Mouse (Mus musculus) heart, embryonic 14.5 days (tissue): ENCODE measurements at regions not wholly inside any gene's neighbourhood (a gene's known extent, or its start where the extent isn't known, plus 50 kb on each side); places are given as distances from the start of the nearest gene placed in this dataset.

Experiments
- ATAC-seq: fragments of 200-750 bp; cut with Nextera tagmentation; 2 replicates; pipeline ENCODE4 v1.8.0; 2017; ENCODE audit warnings: low read depth, moderate TSS enrichment; ENCODE audit not compliant: insufficient number of reproducible peaks, insufficient read depth, low FRiP score
- H3K27ac ChIP-seq, 2 experiments: fragments of 200-500 bp in 1 of 2; fragments of 300-500 bp in 1 of 2; sonication (generic) in 1 of 2; replicated peaks in 1 of 2; 2 replicates each; pipeline ENCODE4 v1.5.1; 2012 to 2014; ENCODE audit warnings: low read depth in 2 of 2, low read length in 2 of 2, control low read depth in 1 of 2, mild to moderate bottlenecking in 1 of 2, mixed read lengths in 1 of 2; ENCODE audit not compliant: control insufficient read depth in 1 of 2, insufficient read depth in 1 of 2
- H3K27me3 ChIP-seq: fragments of 300-500 bp; sonication (generic); 2 replicates; pipeline ENCODE4 v1.6.1; 2014; ENCODE audit warnings: mild to moderate bottlenecking, low read length, control low read depth; ENCODE audit not compliant: control insufficient read depth, insufficient read depth
- H3K36me3 ChIP-seq: fragments of 300-500 bp; sonication (generic); 2 replicates; pipeline ENCODE4 v1.6.1; 2014; ENCODE audit warnings: mild to moderate bottlenecking, control low read depth, low read length, mixed read lengths; ENCODE audit not compliant: control insufficient read depth, insufficient read depth
- H3K4me1 ChIP-seq, 2 experiments: fragments of 200-500 bp in 1 of 2; fragments of 300-500 bp in 1 of 2; sonication (generic) in 1 of 2; 2 replicates each; pipeline ENCODE4 v1.6.1; 2012 to 2014; ENCODE audit warnings: low read length in 2 of 2, control low read depth in 1 of 2, mixed read lengths in 1 of 2; ENCODE audit not compliant: control insufficient read depth in 2 of 2, insufficient read depth in 2 of 2
- H3K4me2 ChIP-seq: fragments of 300-500 bp; sonication (generic); 2 replicates; pipeline ENCODE4 v1.6.1; 2014; ENCODE audit warnings: mild to moderate bottlenecking, low read length
- H3K4me3 ChIP-seq, 2 experiments: fragments of 200-500 bp in 1 of 2; fragments of 300-500 bp in 1 of 2; sonication (generic) in 1 of 2; 2 replicates each; pipeline ENCODE4 v1.5.1; 2012 to 2014; ENCODE audit warnings: low read length in 2 of 2, mild to moderate bottlenecking in 2 of 2, control low read depth in 1 of 2, low read depth in 1 of 2, moderate library complexity in 1 of 2; ENCODE audit not compliant: control insufficient read depth in 1 of 2, insufficient read depth in 1 of 2
- H3K9ac ChIP-seq: fragments of 300-500 bp; sonication (generic); 2 replicates; pipeline ENCODE4 v1.6.1; 2014; ENCODE audit warnings: mild to moderate bottlenecking, low read length
- H3K9me3 ChIP-seq: fragments of 300-500 bp; sonication (generic); 2 replicates; pipeline ENCODE4 v1.6.1; 2016; ENCODE audit warnings: low read length, control low read depth; ENCODE audit not compliant: control insufficient read depth
- WGBS: fragments of 180-500 bp; shearing (Covaris S2); extraction: QIAGEN DNeasy Blood & Tissue Kit; methylation state at CpG from one replicate; pipeline ENCODE4 v1.1.7; 2014; 5-methylcytosine and 5-hydroxymethylcytosine counted together

- Histone ChIP-seq H3K9ac (no peak overlapping the region), H3K4me1 (no peaks in the 10 kb centered on the region), H3K9me3 (no peaks in the 10 kb centered on the region), H3K4me2 (no peak overlapping the region), H3K36me3 (no peaks in the 10 kb centered on the region), H3K27me3 (no peaks in the 10 kb centered on the region), H3K27ac (no peak overlapping the region), H3K4me3 (no peak overlapping the region)
- ATAC-seq, result no peak
- 80% methylated on average over 5 of the region's 5 CpGs for WGBS
Measured at GRCm38 (mm10) chr13:90659087-90659486, 246.1 kb downstream of the Atp6ap1l start.

- Histone ChIP-seq H3K9ac (no peak overlapping the region), H3K9me3 (no peaks in the 10 kb centered on the region), H3K4me3 (no peak overlapping the region), H3K27ac (no peak overlapping the region), H3K4me2 (no peak overlapping the region), H3K36me3 (no peaks in the 10 kb centered on the region), H3K27me3 (no peaks in the 10 kb centered on the region), H3K4me1 (peaks cover 3 to 4% of the 10 kb centered on the region in 2 experiments; a peak in 1 of 4 replicates)
- 56% methylated on average over 4 of the region's 4 CpGs for WGBS
- ATAC-seq, result no peak
Measured at GRCm38 (mm10) chr13:90646356-90646755, 258.8 kb downstream of the Atp6ap1l start.

- Histone ChIP-seq H3K4me1 (peaks cover 3 to 4% of the 10 kb centered on the region in 2 experiments; a peak in 1 of 4 replicates), H3K36me3 (no peaks in the 10 kb centered on the region), H3K4me2 (no peak overlapping the region), H3K27ac (no peak overlapping the region), H3K9me3 (no peaks in the 10 kb centered on the region), H3K9ac (no peak overlapping the region), H3K27me3 (no peaks in the 10 kb centered on the region), H3K4me3 (no peak overlapping the region)
- ATAC-seq, result no peak
Measured at GRCm38 (mm10) chr13:90644216-90644615, 260.9 kb downstream of the Atp6ap1l start.

GRCm38 (mm10) chr13:90643575-90644215 is 261.5 kb downstream of the Atp6ap1l start:
- H3K4me3 ChIP-seq, result no peak overlapping the region
- H3K27ac ChIP-seq, result no peak overlapping the region
- no peak overlapping the region for H3K4me2 ChIP-seq
- no peaks in the 10 kb centered on the region for H3K9me3 ChIP-seq
- no peaks in the 10 kb centered on the region for H3K27me3 ChIP-seq
- no peaks in the 10 kb centered on the region for H3K36me3 ChIP-seq
- WGBS, result 79% methylated on average over 4 of the region's 4 CpGs
- H3K9ac ChIP-seq, result no peak overlapping the region
- no peak for ATAC-seq
- peaks cover 3 to 4% of the 10 kb centered on the region in 2 experiments; a peak in 1 of 4 replicates for H3K4me1 ChIP-seq

GRCm38 (mm10) chr13:90643109-90643508 is 262.0 kb downstream of the Atp6ap1l start:
- peak overlapping the region in 1 of 2 experiments; percentile 37; a peak in 1 of 4 replicates for H3K27ac ChIP-seq
- H3K4me2 ChIP-seq, result no peak overlapping the region
- no peaks in the 10 kb centered on the region for H3K27me3 ChIP-seq
- H3K4me1 ChIP-seq, result peaks cover 3 to 4% of the 10 kb centered on the region in 2 experiments; a peak in 1 of 4 replicates
- no peak overlapping the region for H3K4me3 ChIP-seq
- no peaks in the 10 kb centered on the region for H3K36me3 ChIP-seq
- no peak for ATAC-seq
- no peak overlapping the region for H3K9ac ChIP-seq
- 58% methylated on average over 4 of the region's 4 CpGs for WGBS
- no peaks in the 10 kb centered on the region for H3K9me3 ChIP-seq

GRCm38 (mm10) chr13:90642206-90642823 is 262.8 kb downstream of the Atp6ap1l start:
- no peaks in the 10 kb centered on the region for H3K9me3 ChIP-seq
- no peaks in the 10 kb centered on the region for H3K27me3 ChIP-seq
- H3K4me3 ChIP-seq, result no peak overlapping the region
- H3K36me3 ChIP-seq, result no peaks in the 10 kb centered on the region
- H3K9ac ChIP-seq, result no peak overlapping the region
- no peak overlapping the region for H3K4me2 ChIP-seq
- no peak for ATAC-seq
- WGBS, result 63% methylated on average over 5 of the region's 5 CpGs
- H3K27ac ChIP-seq, result peak overlapping the region in 1 of 2 experiments; percentile 37; a peak in 2 of 4 replicates
- peaks cover 3 to 4% of the 10 kb centered on the region in 2 experiments; a peak in 1 of 4 replicates for H3K4me1 ChIP-seq
